Mouse (Mus musculus) stomach, postnatal 0 days (tissue): ENCODE measurements around the gene Reln. TPM values are rescaled to one million over a fixed set of nuclear protein-coding genes. Genes with fewer than 3 reads are reported as not detected.

Experiments
- ATAC-seq: fragments of 200-750 bp; cut with Nextera tagmentation; 2 replicates; pipeline ENCODE4 v1.8.0; 2017; ENCODE audit not compliant: low FRiP score, low TSS enrichment
- DNase-seq: peaks from one replicate; pipeline ENCODE4 v3.0.0-alpha.2; 2016; ENCODE audit warnings: low spot score
- H3K27ac ChIP-seq: fragments of 300-500 bp; sonication (generic); replicated peaks from 2 replicates; pipeline ENCODE4 v1.5.1; 2014; ENCODE audit warnings: mild to moderate bottlenecking, control low read depth
- H3K27me3 ChIP-seq: fragments of 300-500 bp; sonication (generic); 2 replicates; pipeline ENCODE4 v1.6.1; 2014; ENCODE audit warnings: low read length; ENCODE audit not compliant: control insufficient read depth, insufficient read depth
- H3K36me3 ChIP-seq: fragments of 300-500 bp; sonication (generic); 2 replicates; pipeline ENCODE4 v1.6.1; 2014; ENCODE audit warnings: low read length, mixed read lengths; ENCODE audit not compliant: control insufficient read depth, insufficient read depth
- H3K4me1 ChIP-seq: fragments of 300-500 bp; sonication (generic); replicated peaks from 2 replicates; pipeline ENCODE4 v1.6.1; 2014; ENCODE audit warnings: antibody characterized with exemption; ENCODE audit not compliant: control insufficient read depth, insufficient read depth
- H3K4me2 ChIP-seq: fragments of 300-500 bp; sonication (generic); replicated peaks from 2 replicates; pipeline ENCODE4 v1.6.1; 2014; ENCODE audit warnings: low read depth, mild to moderate bottlenecking, control low read depth, moderate library complexity
- H3K4me3 ChIP-seq: fragments of 300-500 bp; sonication (generic); 2 replicates; pipeline ENCODE4 v1.5.1; 2014; ENCODE audit warnings: low read depth, low read length, control low read depth
- H3K9ac ChIP-seq: fragments of 300-500 bp; sonication (generic); 2 replicates; pipeline ENCODE4 v1.6.1; 2014; ENCODE audit warnings: mild to moderate bottlenecking, low read length, control low read depth, mixed read lengths
- H3K9me3 ChIP-seq: fragments of 300-500 bp; sonication (generic); 2 replicates; pipeline ENCODE4 v1.6.1; 2016; ENCODE audit warnings: low read length; ENCODE audit not compliant: control insufficient read depth
- CTCF ChIP-seq: IDR thresholded peaks from 2 replicates; pipeline ENCODE4 v1.5.1; 2016; ENCODE audit warnings: antibody characterized with exemption, low read depth, mild to moderate bottlenecking, moderate library complexity
- EP300 ChIP-seq: optimal IDR thresholded peaks from 2 replicates; pipeline ENCODE3; 2016; ENCODE audit warnings: antibody characterized with exemption
- whole genome bisulfite sequencing: fragments of 180-500 bp; shearing (Covaris S2); extraction: QIAGEN DNeasy Blood & Tissue Kit; methylation state at CpG from one replicate; pipeline ENCODE4 v1.1.7; 2014; 5-methylcytosine and 5-hydroxymethylcytosine counted together
- polyA plus RNA-seq: library from polyadenylated mRNA; unstranded; fragments of >200 nt; fragmentation: Nextera tagmentation; extraction: Ambion mirVana; gene quantifications from 2 replicates; pipeline ENCODE4 v1.2.1, GENCODE M21; 2015

The Reln gene
- polyA plus RNA-seq, 1 experiment from 2014 or later = 1.6 TPM

DNA sequence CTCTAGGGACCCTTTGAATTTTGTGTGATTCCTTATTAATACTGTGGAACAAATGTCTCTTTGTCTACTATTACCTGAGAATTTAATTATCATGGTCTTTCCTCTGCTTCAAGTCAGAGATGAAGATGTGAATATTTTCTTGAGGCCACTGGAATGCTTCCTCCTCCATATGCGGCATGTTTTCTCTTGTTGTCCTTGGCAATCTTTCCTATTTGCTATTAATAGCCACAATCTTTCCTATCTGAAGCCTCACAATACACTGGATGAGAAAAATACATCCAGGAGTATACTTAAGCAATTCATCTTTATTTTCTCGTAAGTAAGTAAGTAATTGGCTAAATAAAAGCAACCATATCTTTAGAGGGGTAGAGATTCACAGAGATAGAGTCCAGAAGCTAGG is 146.6 kb downstream of the Reln start:
- H3K27me3 ChIP-seq = no peaks in the 10 kb centered on the region
- H3K4me3 ChIP-seq = no peak overlapping the region
- no peak overlapping the region for H3K9ac ChIP-seq
- TF ChIP-seq EP300 = no peak
- TF ChIP-seq CTCF = no peak
- H3K4me1 ChIP-seq = no peaks in the 10 kb centered on the region
- H3K4me2 ChIP-seq = no peak overlapping the region
- no peak overlapping the region for H3K27ac ChIP-seq
- no peak for ATAC-seq
- H3K9me3 ChIP-seq = no peaks in the 10 kb centered on the region
- H3K36me3 ChIP-seq = no peaks in the 10 kb centered on the region
- no peak for DNase-seq
- WGBS = 69% methylated on average over 2 of the region's 2 CpGs

DNA sequence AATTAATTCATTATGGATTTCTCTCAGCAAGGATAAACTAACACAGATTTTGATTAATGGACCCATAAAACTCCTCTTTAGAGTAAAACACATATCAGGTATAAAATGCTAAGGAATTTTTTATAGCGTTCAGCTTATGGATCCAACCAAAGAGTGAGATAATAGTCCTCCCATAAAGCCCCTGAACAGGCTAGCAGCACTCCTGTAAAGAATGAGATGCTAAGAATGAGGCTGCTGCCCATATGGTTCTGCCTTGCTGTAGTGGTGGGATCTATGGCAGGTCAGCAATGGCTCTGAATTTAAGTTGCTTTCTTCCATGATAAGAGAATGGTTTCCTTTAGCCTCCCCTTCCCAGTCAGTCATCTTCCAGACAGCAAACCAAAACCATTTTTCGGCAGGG is 147.6 kb downstream of the Reln start:
- Histone ChIP-seq H3K27me3 (no peaks in the 10 kb centered on the region), H3K4me1 (no peaks in the 10 kb centered on the region), H3K36me3 (no peaks in the 10 kb centered on the region), H3K27ac (no peak overlapping the region), H3K9me3 (no peaks in the 10 kb centered on the region), H3K4me3 (no peak overlapping the region), H3K4me2 (no peak overlapping the region), H3K9ac (no peak overlapping the region)
- TF ChIP-seq EP300 (no peak), CTCF (no peak)
- DNase-seq (no peak), ATAC-seq (no peak)
- 62% methylated on average over 2 of the region's 2 CpGs for WGBS

DNA sequence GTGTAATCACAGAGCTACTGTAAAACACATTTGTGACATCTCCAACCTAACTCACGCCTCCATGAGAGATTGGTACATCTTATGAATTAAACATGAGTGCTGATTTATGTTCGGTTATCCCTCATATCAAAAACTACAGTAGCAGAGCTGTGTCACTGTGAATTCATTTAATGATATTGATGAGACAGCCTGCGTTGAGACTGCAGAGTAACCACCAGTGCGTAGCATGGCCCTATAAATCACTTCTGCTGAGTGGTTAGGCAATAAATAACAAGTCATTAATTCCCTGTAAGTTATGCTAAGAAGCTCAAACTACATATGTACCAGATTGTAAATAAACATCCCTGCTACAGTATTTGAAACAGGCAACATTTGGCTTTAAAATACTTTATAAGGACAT is 148.0 kb downstream of the Reln start:
- Histone ChIP-seq H3K4me3 (no peak overlapping the region), H3K36me3 (no peaks in the 10 kb centered on the region), H3K4me2 (no peak overlapping the region), H3K27ac (no peak overlapping the region), H3K9ac (no peak overlapping the region), H3K4me1 (no peaks in the 10 kb centered on the region), H3K9me3 (no peaks in the 10 kb centered on the region), H3K27me3 (no peaks in the 10 kb centered on the region)
- 58% methylated on average over 4 of the region's 4 CpGs for WGBS
- DNase-seq (no peak), ATAC-seq (no peak)
- no peak for TF ChIP-seq CTCF
- no peak for TF ChIP-seq EP300

DNA sequence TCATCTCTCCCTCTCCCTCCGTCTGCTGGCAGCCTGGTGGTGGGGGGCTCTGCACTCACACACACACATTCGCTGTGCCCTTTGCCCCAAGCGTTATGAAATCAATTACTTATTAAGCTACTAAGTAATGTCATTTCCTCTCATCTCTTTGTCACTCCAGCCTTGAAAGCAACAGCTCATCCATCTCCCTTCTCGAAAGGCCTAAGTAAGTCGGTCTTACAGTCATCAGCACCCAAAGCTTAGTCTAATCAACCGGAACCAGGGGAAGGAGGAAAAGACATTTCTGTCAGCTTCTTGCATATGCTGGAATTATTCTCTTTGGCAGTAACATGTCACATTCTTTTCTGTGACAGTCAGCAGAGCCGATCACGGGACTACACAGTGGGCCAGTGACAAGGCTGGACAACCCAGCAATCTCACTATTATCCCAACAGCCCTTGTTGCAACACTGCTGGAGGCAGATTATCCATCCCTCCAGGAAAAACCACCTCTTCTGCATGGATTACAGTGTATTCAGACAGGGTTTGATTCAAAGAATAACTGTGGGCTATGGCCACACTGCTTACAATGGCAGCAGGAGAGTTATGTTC is 149.1 kb downstream of the Reln start:
- 61% methylated on average over 8 of the region's 8 CpGs for WGBS
- H3K36me3 ChIP-seq = no peaks in the 10 kb centered on the region
- ATAC-seq = no peak

DNA sequence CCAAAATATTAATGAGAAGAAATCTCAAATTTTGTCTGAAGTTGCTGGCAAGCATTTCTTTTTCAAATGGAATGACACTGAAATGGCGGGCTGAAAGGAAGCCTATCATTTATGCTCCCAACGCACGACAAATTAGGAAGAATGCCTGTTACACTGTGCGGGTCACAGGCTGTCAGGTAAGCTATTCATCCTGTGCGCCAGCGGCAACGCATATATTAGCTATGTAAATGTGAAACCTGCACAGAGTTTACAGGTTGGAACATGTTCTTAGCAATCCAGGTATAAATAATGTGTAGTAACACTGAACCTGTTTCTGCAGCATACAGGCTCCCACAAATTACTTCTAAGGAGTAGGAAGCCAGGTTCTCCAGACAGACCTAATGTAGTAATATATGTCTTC is 152.7 kb downstream of the Reln start:
- Histone ChIP-seq H3K4me1 (no peaks in the 10 kb centered on the region), H3K4me2 (no peak overlapping the region), H3K4me3 (no peak overlapping the region), H3K9me3 (no peaks in the 10 kb centered on the region), H3K9ac (no peak overlapping the region), H3K27ac (no peak overlapping the region), H3K27me3 (no peaks in the 10 kb centered on the region), H3K36me3 (no peaks in the 10 kb centered on the region)
- ATAC-seq (no peak), DNase-seq (no peak)
- whole genome bisulfite sequencing = 67% methylated on average over 7 of the region's 7 CpGs
- TF ChIP-seq CTCF (no peak), EP300 (no peak)

More for the DNA sequence above, 149.1 kb downstream of the Reln start:
- Histone ChIP-seq H3K9me3 (no peaks in the 10 kb centered on the region), H3K4me1 (no peaks in the 10 kb centered on the region), H3K27me3 (no peaks in the 10 kb centered on the region), H3K27ac (no peak overlapping the region), H3K9ac (no peak overlapping the region), H3K4me2 (no peak overlapping the region), H3K4me3 (no peak overlapping the region)
- DNase-seq = no peak
- TF ChIP-seq EP300 (no peak), CTCF (no peak)

DNA sequence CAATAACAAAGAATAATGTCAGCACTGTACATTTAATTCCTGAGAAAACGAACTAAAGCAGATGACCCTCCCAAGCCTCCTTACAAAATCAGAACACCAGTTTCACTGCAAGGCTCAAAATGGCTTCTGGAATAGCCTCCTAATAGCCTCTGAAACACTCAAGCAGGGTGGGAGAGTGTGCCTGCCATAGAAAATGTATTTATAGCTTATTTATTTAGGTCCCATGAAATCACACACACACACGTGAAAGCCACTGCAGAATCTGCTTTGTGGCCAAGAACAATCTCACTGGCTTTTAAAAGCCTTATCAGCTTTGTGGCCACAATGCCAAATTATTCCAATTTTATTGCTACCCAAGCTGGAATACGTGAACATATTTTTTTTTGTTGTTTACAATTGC is 154.2 kb downstream of the Reln start:
- TF ChIP-seq EP300 (no peak), CTCF (no peak)
- ATAC-seq (no peak), DNase-seq (no peak)
- H3K9me3 ChIP-seq = no peaks in the 10 kb centered on the region
- WGBS = 57% methylated on average over 3 of the region's 3 CpGs
- H3K36me3 ChIP-seq = no peaks in the 10 kb centered on the region
- H3K4me1 ChIP-seq = no peaks in the 10 kb centered on the region
- no peak overlapping the region for H3K27ac ChIP-seq
- no peak overlapping the region for H3K4me3 ChIP-seq
- no peak overlapping the region for H3K4me2 ChIP-seq
- no peak overlapping the region for H3K9ac ChIP-seq
- H3K27me3 ChIP-seq = no peaks in the 10 kb centered on the region
